Mouse (Mus musculus) embryonic facial prominence, embryonic 11.5 days (tissue): ENCODE results near the gene 1600014C23Rik. TPM values are rescaled to one million over a fixed set of nuclear protein-coding genes. Genes with fewer than 3 reads are reported as not detected.

Experiments used
- ATAC-seq: fragments of 200-750 bp; cut with Nextera tagmentation; replicated peaks from 2 replicates; pipeline ENCODE4 v1.8.0; 2017; ENCODE audit warnings: low read depth; ENCODE audit not compliant: insufficient number of reproducible peaks, low FRiP score, low TSS enrichment
- DNase-seq: peaks from one replicate; pipeline ENCODE4 v3.0.0-alpha.2; 2015; ENCODE audit warnings: low spot score
- H3K27ac ChIP-seq: fragments of 300-500 bp; sonication (generic); replicated peaks from 2 replicates; pipeline ENCODE4 v1.5.1; 2014; ENCODE audit warnings: mild to moderate bottlenecking, low read depth, low read length, control low read depth
- H3K27me3 ChIP-seq: fragments of 300-500 bp; sonication (generic); 2 replicates; pipeline ENCODE4 v1.6.1; 2014; ENCODE audit warnings: mild to moderate bottlenecking, low read length, moderate library complexity, mixed read lengths; ENCODE audit not compliant: control insufficient read depth, insufficient read depth
- H3K36me3 ChIP-seq: fragments of 300-500 bp; sonication (generic); replicated peaks from 2 replicates; pipeline ENCODE4 v1.6.1; 2014; ENCODE audit warnings: low read depth, mild to moderate bottlenecking, low read length, moderate library complexity, mixed read lengths; ENCODE audit not compliant: control insufficient read depth, insufficient read depth
- H3K4me1 ChIP-seq: fragments of 300-500 bp; sonication (generic); 2 replicates; pipeline ENCODE4 v1.6.1; 2014; ENCODE audit warnings: low read length, mixed read lengths; ENCODE audit not compliant: control insufficient read depth, insufficient read depth
- H3K4me2 ChIP-seq: fragments of 300-500 bp; sonication (generic); 2 replicates; pipeline ENCODE4 v1.6.1; 2014; ENCODE audit warnings: low read depth, mild to moderate bottlenecking, control low read depth, low read length, moderate library complexity
- H3K4me3 ChIP-seq: fragments of 300-500 bp; sonication (generic); 2 replicates; pipeline ENCODE4 v1.5.1; 2014; ENCODE audit warnings: low read depth, low read length, control low read depth
- H3K9ac ChIP-seq: fragments of 300-500 bp; sonication (generic); replicated peaks from 2 replicates; pipeline ENCODE4 v1.6.1; 2014; ENCODE audit warnings: mild to moderate bottlenecking, control low read depth, low read length
- H3K9me3 ChIP-seq: fragments of 300-500 bp; sonication (generic); replicated peaks from 2 replicates; pipeline ENCODE4 v1.6.1; 2016; ENCODE audit warnings: mild to moderate bottlenecking, low read length, inconsistent platforms, mixed read lengths; ENCODE audit not compliant: control insufficient read depth
- WGBS: fragments of 180-500 bp; shearing (Covaris S2); extraction: QIAGEN DNeasy Blood & Tissue Kit; methylation state at CpG from one replicate; pipeline ENCODE4 v1.1.7; 2014; 5-methylcytosine and 5-hydroxymethylcytosine counted together
- polyA plus RNA-seq: library from polyadenylated mRNA; unstranded; fragments of >200 nt; fragmentation: Nextera tagmentation; extraction: Ambion mirVana; gene quantifications from 2 replicates; pipeline ENCODE4 v1.2.1, GENCODE M21; 2014

The 1600014C23Rik gene
- polyA plus RNA-seq, 1 experiment from 2014 or later: not detected

DNA sequence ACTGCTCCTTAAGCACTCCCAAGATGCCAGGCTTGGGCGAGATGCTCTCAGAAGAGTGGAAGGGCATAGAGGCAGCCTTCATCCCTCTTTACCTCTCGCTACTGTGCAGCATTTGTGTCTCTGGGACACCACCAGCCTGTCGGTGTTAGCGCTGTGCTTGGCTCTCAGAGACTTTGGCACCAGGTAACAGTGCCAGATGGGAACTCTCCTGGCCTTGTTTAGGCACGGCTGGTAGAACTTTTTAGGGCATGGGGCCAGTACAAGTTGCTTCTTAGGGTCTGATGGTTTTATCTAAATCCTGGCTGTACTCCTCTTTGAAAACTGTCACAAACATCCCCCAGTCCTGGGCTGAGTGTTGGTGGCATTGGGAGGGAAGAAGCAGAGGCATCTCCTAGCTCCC, 26.1 kb upstream of the 1600014C23Rik start:
- Histone ChIP-seq H3K27me3 (no peaks in the 10 kb centered on the region), H3K9me3 (no peaks in the 10 kb centered on the region), H3K4me2 (no peak overlapping the region), H3K36me3 (no peaks in the 10 kb centered on the region), H3K9ac (no peak overlapping the region), H3K27ac (no peak overlapping the region), H3K4me3 (no peak overlapping the region), H3K4me1 (no peaks in the 10 kb centered on the region; the same call in 1 of the 2 replicates)
- DNase-seq (no peak), ATAC-seq (no peak)
- 90% methylated on average over 5 of the region's 5 CpGs for WGBS

DNA sequence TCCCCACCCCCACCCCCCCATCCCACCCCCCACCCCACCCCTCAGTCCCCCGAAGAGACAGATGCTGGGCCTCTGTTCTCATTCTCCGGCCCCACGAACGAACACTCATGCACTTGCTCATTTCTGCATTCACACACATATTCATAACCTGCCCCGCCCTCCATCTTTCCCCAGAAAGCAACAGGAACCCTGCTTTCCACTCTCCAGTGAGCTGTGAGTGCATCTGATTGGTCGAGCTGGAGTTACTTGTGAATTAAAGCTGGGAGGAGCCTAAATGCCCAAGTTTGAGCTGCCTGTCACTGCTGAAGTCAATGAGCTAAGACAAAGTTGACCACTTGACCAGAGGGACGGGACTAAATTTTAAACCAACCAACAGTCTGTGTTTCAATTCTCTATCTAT, 25.2 kb upstream of the 1600014C23Rik start:
- H3K36me3 ChIP-seq: no peaks in the 10 kb centered on the region
- 72% methylated on average over 6 of the region's 7 CpGs for WGBS

GRCm38 (mm10) chr17:45757932-45758331, 24.3 kb upstream of the 1600014C23Rik start:
- Histone ChIP-seq H3K9ac (no peak overlapping the region), H3K4me1 (no peaks in the 10 kb centered on the region; the same call in 1 of the 2 replicates), H3K9me3 (no peaks in the 10 kb centered on the region), H3K4me2 (no peak overlapping the region), H3K4me3 (no peak overlapping the region), H3K36me3 (no peaks in the 10 kb centered on the region), H3K27ac (no peak overlapping the region), H3K27me3 (no peaks in the 10 kb centered on the region)
- no peak for DNase-seq
- 79% methylated on average over 8 of the region's 8 CpGs for WGBS
- no peak for ATAC-seq

More for the DNA sequence above, 25.2 kb upstream of the 1600014C23Rik start:
- H3K9ac ChIP-seq: no peak overlapping the region
- no peak for ATAC-seq
- H3K27me3 ChIP-seq: no peaks in the 10 kb centered on the region
- no peak for DNase-seq
- H3K27ac ChIP-seq: no peak overlapping the region
- H3K4me1 ChIP-seq: no peaks in the 10 kb centered on the region; the same call in 1 of the 2 replicates
- no peak overlapping the region for H3K4me3 ChIP-seq
- H3K4me2 ChIP-seq: no peak overlapping the region
- no peaks in the 10 kb centered on the region for H3K9me3 ChIP-seq

- 35% methylated on average over 5 of the region's 5 CpGs for WGBS
- Histone ChIP-seq H3K27me3 (no peaks in the 10 kb centered on the region), H3K4me3 (no peak overlapping the region), H3K27ac (no peak overlapping the region), H3K4me2 (no peak overlapping the region), H3K36me3 (no peaks in the 10 kb centered on the region), H3K4me1 (no peaks in the 10 kb centered on the region; the same call in 1 of the 2 replicates), H3K9ac (no peak overlapping the region), H3K9me3 (no peaks in the 10 kb centered on the region)
- ATAC-seq: no peak
- no peak for DNase-seq
Measured at GRCm38 (mm10) chr17:45756831-45757230, 23.2 kb upstream of the 1600014C23Rik start.

DNA sequence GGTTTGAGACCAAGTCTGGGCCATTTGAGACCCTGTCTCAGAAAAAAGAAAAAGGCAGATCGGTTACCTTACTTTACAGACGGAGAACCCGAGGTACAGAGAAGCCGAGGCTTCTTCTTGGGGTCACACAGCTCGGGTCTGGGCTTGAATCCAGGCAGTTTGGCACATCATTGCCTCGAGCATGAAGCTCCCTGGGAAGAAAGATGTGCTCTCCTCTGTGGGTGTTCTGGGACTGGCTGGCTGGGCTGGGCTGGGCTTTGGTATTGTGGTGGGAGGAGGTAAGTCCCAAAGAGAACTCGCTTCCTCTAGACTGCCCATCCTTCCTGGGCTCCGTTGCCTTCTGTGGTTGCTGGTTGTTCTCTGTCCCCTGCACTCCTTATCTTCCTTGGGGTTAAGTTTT, 22.7 kb upstream of the 1600014C23Rik start:
- no peak for ATAC-seq
- no peak overlapping the region for H3K27ac ChIP-seq

DNA sequence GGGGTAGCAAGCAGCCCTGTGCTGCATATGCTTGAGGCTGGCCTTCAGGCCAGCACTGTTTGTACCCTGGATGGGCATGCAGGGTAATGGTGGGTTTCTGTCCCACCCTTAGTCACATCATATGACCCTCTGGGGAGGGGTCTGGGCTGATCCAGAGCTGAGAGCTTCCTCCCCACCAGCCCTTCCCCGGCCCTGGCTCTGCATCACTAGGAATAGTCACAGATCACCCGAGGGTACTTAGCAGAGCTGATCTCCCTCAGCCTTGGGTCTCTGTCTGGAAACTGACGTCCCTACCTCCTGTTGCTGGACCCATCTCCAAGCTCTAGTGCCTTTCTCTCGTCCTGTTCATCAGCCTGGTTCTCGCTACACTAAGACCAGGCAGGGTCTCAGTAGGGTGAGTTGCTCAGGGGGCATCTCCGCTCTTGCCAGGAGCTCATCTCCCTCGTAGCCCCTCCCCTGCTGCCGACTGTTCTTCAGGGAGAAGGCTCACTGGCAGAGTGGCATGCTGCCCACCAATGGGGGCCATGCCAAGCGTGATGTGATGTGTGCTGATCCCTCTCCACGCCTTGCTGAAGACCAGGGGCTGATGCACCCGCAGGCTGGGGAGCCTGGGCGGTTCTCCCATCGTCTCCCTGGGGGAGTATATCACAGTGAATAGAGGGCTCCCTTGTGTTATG, 20.7 kb upstream of the 1600014C23Rik start:
- WGBS: 76% methylated on average over 13 of the region's 13 CpGs
- Histone ChIP-seq H3K4me2 (no peak overlapping the region), H3K9me3 (no peaks in the 10 kb centered on the region), H3K36me3 (no peaks in the 10 kb centered on the region), H3K4me3 (no peak overlapping the region), H3K27ac (no peak overlapping the region), H3K27me3 (no peaks in the 10 kb centered on the region), H3K9ac (no peak overlapping the region), H3K4me1 (no peaks in the 10 kb centered on the region; the same call in 1 of the 2 replicates)
- DNase-seq (no peak), ATAC-seq (no peak)

More for the DNA sequence above, 22.7 kb upstream of the 1600014C23Rik start:
- H3K4me2 ChIP-seq: no peak overlapping the region
- H3K36me3 ChIP-seq: no peaks in the 10 kb centered on the region
- no peak overlapping the region for H3K9ac ChIP-seq
- DNase-seq: no peak
- H3K4me3 ChIP-seq: no peak overlapping the region
- no peaks in the 10 kb centered on the region; the same call in 1 of the 2 replicates for H3K4me1 ChIP-seq
- no peaks in the 10 kb centered on the region for H3K9me3 ChIP-seq
- H3K27me3 ChIP-seq: no peaks in the 10 kb centered on the region
- WGBS: 70% methylated on average over 8 of the region's 8 CpGs

- WGBS: 26% methylated on average over 11 of the region's 11 CpGs
- no peaks in the 10 kb centered on the region for H3K27me3 ChIP-seq
- ATAC-seq (no peak), DNase-seq (no peak)
- H3K4me3 ChIP-seq: no peak overlapping the region
- no peak overlapping the region for H3K9ac ChIP-seq
- no peaks in the 10 kb centered on the region for H3K9me3 ChIP-seq
- no peak overlapping the region for H3K27ac ChIP-seq
- no peak overlapping the region for H3K4me2 ChIP-seq
- no peaks in the 10 kb centered on the region for H3K36me3 ChIP-seq
- no peaks in the 10 kb centered on the region; the same call in 1 of the 2 replicates for H3K4me1 ChIP-seq
Measured at GRCm38 (mm10) chr17:45752678-45753077, 19.0 kb upstream of the 1600014C23Rik start.

DNA sequence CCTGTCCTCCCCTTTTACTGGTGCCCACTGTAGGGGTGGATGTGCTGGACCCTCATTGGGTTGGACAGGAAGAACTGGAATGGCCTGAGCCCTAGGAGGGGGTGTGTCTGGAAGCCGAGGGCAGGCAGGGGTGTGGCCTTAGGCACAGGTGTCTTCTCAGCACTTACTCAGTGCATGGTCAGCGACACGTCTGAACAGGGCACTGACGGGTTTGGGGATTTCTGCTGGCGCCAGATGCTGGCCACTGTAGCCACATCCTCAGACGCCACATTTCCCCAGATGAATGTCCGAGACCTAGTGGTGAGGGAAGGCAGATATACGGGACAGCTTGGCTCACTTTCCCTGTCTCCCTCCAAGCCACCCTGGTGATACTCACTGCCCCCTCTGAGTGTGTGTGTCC, 18.4 kb upstream of the 1600014C23Rik start:
- H3K9ac ChIP-seq: no peak overlapping the region
- no peaks in the 10 kb centered on the region for H3K27me3 ChIP-seq
- DNase-seq (no peak), ATAC-seq (no peak; the same call in 1 of the 2 replicates)
- no peak overlapping the region for H3K27ac ChIP-seq
- H3K4me1 ChIP-seq: no peaks in the 10 kb centered on the region; the same call in 1 of the 2 replicates
- WGBS: 62% methylated on average over 8 of the region's 8 CpGs
- H3K4me3 ChIP-seq: no peak overlapping the region
- H3K36me3 ChIP-seq: no peaks in the 10 kb centered on the region
- no peaks in the 10 kb centered on the region for H3K9me3 ChIP-seq
- no peak overlapping the region for H3K4me2 ChIP-seq
